Mouse (Mus musculus): ENCODE results near the gene Hils1.

DNA sequence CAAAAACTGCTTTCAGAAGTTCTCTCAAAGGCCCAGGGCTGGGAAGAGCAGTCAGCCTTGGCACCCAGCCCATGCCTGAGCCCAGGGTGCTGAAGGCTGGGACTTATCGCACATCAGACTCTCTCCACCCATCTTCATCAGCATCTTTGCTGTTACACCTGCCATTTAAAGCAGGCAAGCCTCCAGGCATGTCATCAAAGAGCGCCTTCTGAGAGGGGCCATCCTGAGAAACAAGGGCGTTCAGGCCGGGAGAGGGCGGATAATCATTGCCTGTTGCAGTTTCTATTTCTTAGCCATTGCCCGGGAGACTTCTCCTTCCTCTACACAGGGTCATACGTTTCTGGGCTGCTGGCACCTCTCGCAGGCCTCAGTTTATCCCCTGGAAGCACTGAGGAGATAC is 20.5 kb downstream of the Hils1 start:
- TF ChIP-seq CTCF (IDR thresholded peaks at IDR 0.05; ENCODE audit: borderline replicate concordance, insufficient read depth, low read length) (no peak), POLR2A (IDR thresholded peaks at IDR 0.05; ENCODE audit: low read depth, low read length) (no peak)
